Mouse (Mus musculus) liver, adult 2 months (tissue): ENCODE results near the gene Cry2.

Experiments
- CTCF ChIP-seq: fragments of 200-500 bp; IDR thresholded peaks from 2 replicates; pipeline ENCODE4 v1.5.1; 2011; ENCODE audit warnings: low read depth, low read length, control low read depth
- POLR2A ChIP-seq: fragments of 200-500 bp; IDR thresholded peaks from 2 replicates; pipeline ENCODE4 v1.6.1; 2011; ENCODE audit warnings: low read length, control low read depth; ENCODE audit not compliant: insufficient read depth; ENCODE audit errors: extremely low read depth

DNA sequence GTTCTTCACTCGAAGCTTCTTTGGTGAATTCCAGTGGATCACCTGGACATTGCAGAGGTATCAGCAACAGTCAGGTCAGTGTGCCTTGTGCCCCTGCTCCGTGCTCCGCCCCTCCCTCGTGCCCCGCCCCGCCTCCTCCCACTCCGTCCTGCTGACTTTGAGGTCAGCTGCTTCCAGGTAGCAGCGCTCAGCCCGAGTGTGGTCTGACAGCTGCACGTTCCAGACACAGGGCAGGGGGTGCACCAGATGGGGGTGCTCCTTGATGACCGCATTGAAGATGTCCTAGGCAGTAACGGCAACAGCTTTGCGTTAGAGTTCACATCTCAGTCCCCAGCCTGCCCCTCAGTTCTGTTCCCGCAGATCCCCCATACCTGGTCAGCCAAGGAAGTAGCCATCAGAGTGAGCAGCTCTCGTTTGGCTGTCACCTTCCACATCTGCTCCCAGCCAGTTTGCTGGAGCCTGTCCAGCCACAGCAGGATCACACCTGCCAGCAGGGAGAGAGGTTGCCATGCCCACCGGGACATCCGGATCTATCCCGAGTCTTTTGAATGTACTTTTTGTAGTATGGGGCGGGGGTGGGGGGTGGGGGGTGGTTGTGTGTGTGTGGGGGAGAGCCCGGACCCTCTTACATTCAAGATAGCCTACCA is 66.3 kb downstream of the Cry2 start:
- TF ChIP-seq CTCF = no peak
- TF ChIP-seq POLR2A = no peak
